Mouse (Mus musculus) G1E (cell line): ENCODE data around the gene Traf3ip2. TPM values are rescaled to one million over a fixed set of nuclear protein-coding genes. Genes with fewer than 3 reads are reported as not detected.

ENCODE experiments used
- ATAC-seq: 2 replicates; pipeline ENCODE4 v1.8.0; 2016; ENCODE audit warnings: mild to moderate bottlenecking; ENCODE audit not compliant: insufficient number of reproducible peaks, poor library complexity, low FRiP score, severe bottlenecking; ENCODE audit errors: extremely low read depth
- DNase-seq: peaks from one replicate; pipeline ENCODE4 v3.0.0; 2012; ENCODE audit warnings: low spot score
- H3K27me3 ChIP-seq: 2 replicates; pipeline ENCODE4 v1.6.1; 2012; ENCODE audit warnings: mild to moderate bottlenecking, low read length, inconsistent platforms; ENCODE audit not compliant: insufficient read depth
- H3K36me3 ChIP-seq: replicated peaks from 2 replicates; pipeline ENCODE3; 2012; ENCODE audit warnings: mild to moderate bottlenecking, inconsistent platforms
- H3K4me1 ChIP-seq: 2 replicates; pipeline ENCODE4 v1.6.1; 2012; ENCODE audit warnings: low read depth, low read length, inconsistent platforms, mixed read lengths; ENCODE audit not compliant: insufficient read depth
- H3K4me3 ChIP-seq: 2 replicates; pipeline ENCODE4 v1.5.1; 2012; ENCODE audit warnings: low read depth, mild to moderate bottlenecking, inconsistent platforms, low read length, moderate library complexity, mixed read lengths
- H3K9me3 ChIP-seq: replicated peaks from 2 replicates; pipeline ENCODE4 v1.6.1; 2012; ENCODE audit warnings: inconsistent platforms
- CTCF ChIP-seq: IDR thresholded peaks from 2 replicates; pipeline ENCODE4 v1.5.1; 2012; ENCODE audit warnings: low read depth, low read length, inconsistent platforms, mixed read lengths
- GATA1 ChIP-seq: IDR thresholded peaks from 2 replicates; pipeline ENCODE4 v1.6.1; 2012; ENCODE audit warnings: borderline replicate concordance, low read length, inconsistent platforms, mixed read lengths
- GATA2 ChIP-seq: IDR thresholded peaks from 2 replicates; pipeline ENCODE4 v1.6.1; 2012; ENCODE audit warnings: low read depth, low read length, inconsistent platforms, borderline replicate concordance
- POLR2AphosphoS5 ChIP-seq: IDR thresholded peaks from 2 replicates; pipeline ENCODE4 v1.6.1; 2012; ENCODE audit warnings: low read depth, low read length, inconsistent platforms; ENCODE audit not compliant: insufficient replicate concordance
- TAL1 ChIP-seq: conservative IDR thresholded peaks from 2 replicates; pipeline ENCODE4 v1.6.1; 2012; ENCODE audit warnings: low read depth, low read length, inconsistent platforms, mixed read lengths
- polyA plus RNA-seq: library from polyadenylated mRNA; stranded (reverse); fragments of >175 nt; gene quantifications from 2 replicates; pipeline ENCODE4 v1.2.3, GENCODE M21; 2012
- total RNA-seq, 2 experiments: library from RNA; stranded (forward) in 1 of 2; stranded (reverse) in 1 of 2; fragments of 200-1000 nt in 1 of 2; fragments of >200 nt in 1 of 2; fragmentation: Nextera tagmentation in 1 of 2; gene quantifications; 2 replicates each; pipeline ENCODE4 v1.2.3; 2014 to 2017

Traf3ip2 gene
- total and polyA plus RNA-seq, 3 experiments: 0.75 to 2.2 (median 1.9) TPM

DNA sequence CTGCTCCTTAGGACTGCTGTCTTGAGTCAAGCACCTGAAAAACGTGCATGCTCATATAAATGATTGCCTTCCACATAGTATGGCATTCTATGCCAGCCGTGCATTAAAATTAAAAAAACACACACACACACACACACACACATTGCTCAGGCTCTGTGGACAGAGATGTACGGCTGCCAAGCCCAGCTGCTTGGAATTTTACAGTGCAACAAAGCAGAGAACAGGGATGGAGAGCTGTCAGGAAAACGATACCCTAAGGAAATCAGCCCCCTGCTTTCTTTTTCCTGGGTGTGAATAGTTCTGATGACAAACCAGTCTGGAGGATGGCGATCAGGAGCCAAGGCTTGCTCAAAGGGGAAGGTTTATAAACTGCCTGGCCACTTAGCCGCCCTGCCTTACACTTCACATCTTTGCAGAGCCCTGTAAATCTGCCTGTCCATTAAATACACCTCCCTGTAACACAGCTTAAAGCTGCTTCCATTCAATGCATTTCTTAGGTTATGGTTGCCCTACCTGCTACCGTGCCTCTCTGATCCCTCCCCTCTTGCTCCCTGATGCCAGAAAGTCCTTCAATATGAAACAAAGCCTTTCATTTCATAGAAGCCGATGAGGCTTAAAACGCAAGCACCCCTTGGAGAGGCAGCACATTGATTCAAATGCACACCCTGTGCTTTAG, 15.5 kb upstream of the Traf3ip2 start:
- peaks cover 17% of the 10 kb centered on the region for H3K27me3 ChIP-seq
- no peak for DNase-seq
- H3K9me3 ChIP-seq: no peaks in the 10 kb centered on the region; the same call in 1 of the 2 replicates
- H3K4me3 ChIP-seq: no peak overlapping the region
- TF ChIP-seq GATA2 (no peak), POLR2AphosphoS5 (no peak), GATA1 (no peak), TAL1 (no peak), CTCF (no peak)
- H3K36me3 ChIP-seq: no peaks in the 10 kb centered on the region
- ATAC-seq: no peak
- no peaks in the 10 kb centered on the region for H3K4me1 ChIP-seq

DNA sequence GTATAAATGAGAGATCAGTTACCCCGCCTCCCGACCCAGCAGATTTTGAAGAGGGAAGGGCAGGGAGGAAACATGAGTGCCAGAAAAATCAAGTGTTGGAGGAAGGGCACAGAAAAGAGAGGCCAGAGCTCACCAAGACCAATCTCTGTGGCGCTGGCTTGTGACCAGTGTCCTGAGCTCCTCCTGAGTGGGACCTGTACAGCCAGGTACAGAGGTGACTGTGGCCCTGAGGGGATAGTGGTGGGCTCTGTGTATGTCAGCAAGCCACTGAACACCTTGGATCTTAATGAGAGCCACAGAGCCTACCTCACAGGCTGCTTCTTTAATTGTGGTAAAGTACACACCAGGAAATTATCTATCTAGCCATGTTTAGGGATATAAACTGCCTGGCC, 14.9 kb upstream of the Traf3ip2 start:
- ATAC-seq (no peak), DNase-seq (no peak)
- Histone ChIP-seq H3K4me3 (no peak overlapping the region), H3K4me1 (no peaks in the 10 kb centered on the region), H3K27me3 (peaks cover 17% of the 10 kb centered on the region), H3K36me3 (no peaks in the 10 kb centered on the region), H3K9me3 (no peaks in the 10 kb centered on the region; the same call in 1 of the 2 replicates)
- TF ChIP-seq GATA1 (no peak), POLR2AphosphoS5 (no peak), GATA2 (no peak), TAL1 (no peak), CTCF (no peak)

DNA sequence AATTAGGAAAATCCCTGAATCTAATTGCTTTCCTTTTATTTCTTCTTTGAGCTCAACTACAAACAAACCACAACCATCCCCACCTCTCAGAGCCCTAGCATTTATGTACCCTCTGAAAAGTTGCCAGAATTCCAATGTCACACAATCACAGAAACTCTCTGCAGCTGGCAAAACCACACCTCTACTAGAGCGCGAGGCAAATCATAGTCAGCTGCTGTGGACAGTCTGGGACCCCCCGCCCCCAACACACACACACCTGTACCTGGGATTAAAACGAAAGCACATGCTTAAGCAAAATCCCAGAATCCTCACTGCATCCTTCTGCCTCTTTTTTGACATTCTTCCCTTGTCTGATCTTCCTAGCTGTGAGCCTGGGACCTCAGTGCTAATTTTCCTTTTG, 13.1 kb upstream of the Traf3ip2 start:
- TF ChIP-seq POLR2AphosphoS5 (no peak), CTCF (no peak), GATA2 (no peak)
- no peaks in the 10 kb centered on the region for H3K36me3 ChIP-seq
- H3K9me3 ChIP-seq: no peaks in the 10 kb centered on the region
- no peak for ATAC-seq
- H3K4me1 ChIP-seq: no peaks in the 10 kb centered on the region
- H3K27me3 ChIP-seq: peaks cover 17% of the 10 kb centered on the region
- DNase-seq: no peak
- H3K4me3 ChIP-seq: no peak overlapping the region

DNA sequence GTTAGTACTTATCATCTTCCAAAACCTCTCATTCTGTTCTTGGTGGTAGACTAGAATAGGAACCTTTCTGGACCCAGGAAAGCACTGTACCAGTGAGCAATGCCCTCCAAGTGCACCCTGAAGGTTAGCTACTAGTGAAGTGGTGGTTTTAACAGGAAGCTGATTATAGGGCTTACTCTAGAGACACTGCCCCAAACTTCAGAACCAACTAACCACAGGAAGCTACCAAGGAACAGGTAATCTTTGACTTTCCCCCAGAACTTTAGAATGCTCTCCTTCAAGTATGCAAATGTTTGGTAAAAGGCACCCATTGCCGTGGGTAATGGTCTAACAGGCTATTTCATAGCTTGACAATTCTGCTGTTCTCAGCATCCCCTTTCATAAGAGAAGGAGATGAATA, 12.6 kb upstream of the Traf3ip2 start:
- H3K27me3 ChIP-seq: peaks cover 17% of the 10 kb centered on the region
- H3K4me3 ChIP-seq: no peak overlapping the region
- TF ChIP-seq TAL1 (no peak), CTCF (no peak), GATA1 (no peak)
- ATAC-seq: no peak
- H3K4me1 ChIP-seq: no peaks in the 10 kb centered on the region
- no peaks in the 10 kb centered on the region for H3K36me3 ChIP-seq
- no peaks in the 10 kb centered on the region for H3K9me3 ChIP-seq
- DNase-seq: no peak

DNA sequence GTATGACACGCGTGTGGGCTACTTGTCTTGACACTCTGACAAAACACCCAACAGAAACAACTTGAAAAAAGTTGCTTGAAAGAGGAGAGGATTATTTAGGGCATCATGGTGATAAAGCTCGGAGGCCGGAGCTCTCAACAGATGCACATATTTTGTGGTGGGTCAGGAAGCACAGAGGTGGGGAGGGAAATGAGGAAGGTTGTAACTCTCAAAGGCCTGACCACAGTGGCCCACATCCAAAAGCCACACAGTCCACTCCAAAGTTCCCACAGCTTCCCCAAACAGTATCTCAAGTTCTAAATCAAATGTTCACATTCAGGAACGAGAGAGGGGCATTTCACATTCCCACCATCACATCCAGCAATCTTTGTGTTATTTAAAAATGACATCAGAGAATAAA, 11.7 kb upstream of the Traf3ip2 start:
- H3K27me3 ChIP-seq: peaks cover 15% of the 10 kb centered on the region
- H3K36me3 ChIP-seq: no peaks in the 10 kb centered on the region
- no peak overlapping the region for H3K4me3 ChIP-seq
- no peak for TF ChIP-seq POLR2AphosphoS5
- TF ChIP-seq TAL1: no peak
- TF ChIP-seq GATA2: no peak
- no peak for TF ChIP-seq CTCF
- TF ChIP-seq GATA1: no peak
- ATAC-seq (no peak), DNase-seq (no peak)
- H3K4me1 ChIP-seq: no peaks in the 10 kb centered on the region
- H3K9me3 ChIP-seq: no peaks in the 10 kb centered on the region

DNA sequence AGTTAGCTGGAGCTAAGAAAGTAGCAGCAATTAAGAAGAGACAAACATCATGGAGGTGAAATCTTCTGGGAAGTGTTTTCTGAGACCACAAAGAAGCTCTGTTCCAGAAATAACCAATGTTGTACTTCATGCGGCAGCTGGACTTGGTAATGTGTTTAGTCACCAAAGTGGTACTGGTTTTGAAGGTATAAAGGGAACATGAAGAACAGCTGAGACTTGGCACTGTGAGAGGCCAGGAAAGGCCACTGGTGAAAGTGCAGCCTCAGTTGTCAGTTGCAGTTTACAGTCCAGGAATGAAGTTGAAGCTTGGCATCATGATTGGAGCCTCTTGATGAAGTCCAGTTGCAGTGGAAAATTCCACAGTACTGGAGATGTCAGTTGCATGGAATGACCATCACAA, 6.3 kb upstream of the Traf3ip2 start:
- Histone ChIP-seq H3K27me3 (peaks cover 9% of the 10 kb centered on the region), H3K4me1 (no peaks in the 10 kb centered on the region), H3K4me3 (no peak overlapping the region), H3K36me3 (no peaks in the 10 kb centered on the region), H3K9me3 (no peaks in the 10 kb centered on the region)
- ATAC-seq (no peak), DNase-seq (no peak)
- no peak for TF ChIP-seq TAL1
- TF ChIP-seq CTCF: no peak
- no peak for TF ChIP-seq GATA1
- no peak for TF ChIP-seq POLR2AphosphoS5
- TF ChIP-seq GATA2: no peak

DNA sequence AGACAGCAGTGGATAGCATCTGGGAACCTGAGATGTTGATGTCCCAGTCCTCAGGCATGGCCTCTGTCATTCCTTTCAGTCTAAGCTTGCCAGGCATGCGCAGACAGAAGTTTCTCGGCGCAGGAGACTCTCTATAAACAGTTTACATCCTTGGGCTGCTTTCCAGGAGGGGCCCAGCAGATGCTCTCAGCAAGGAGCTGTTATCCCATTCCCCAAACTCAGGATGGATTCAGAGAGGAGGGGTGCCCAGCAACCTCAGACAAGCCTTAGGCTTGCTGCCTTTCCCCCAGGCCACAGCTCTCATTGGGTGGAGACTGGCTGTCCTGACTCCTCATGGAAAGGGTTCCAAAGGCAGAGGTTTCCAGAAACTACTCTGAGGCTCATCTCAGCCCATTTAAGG, 1.5 kb upstream of the Traf3ip2 start:
- H3K36me3 ChIP-seq: no peaks in the 10 kb centered on the region
- H3K9me3 ChIP-seq: no peaks in the 10 kb centered on the region
- H3K27me3 ChIP-seq: peaks cover 19% of the 10 kb centered on the region
- no peak for TF ChIP-seq TAL1
- TF ChIP-seq GATA1: no peak
- no peak for TF ChIP-seq CTCF
- TF ChIP-seq POLR2AphosphoS5: no peak
- TF ChIP-seq GATA2: no peak
- no peak for DNase-seq
- H3K4me1 ChIP-seq: no peaks in the 10 kb centered on the region; the same call in 1 of the 2 replicates
- H3K4me3 ChIP-seq: no peak overlapping the region
- no peak for ATAC-seq
